Mouse (Mus musculus) mature B cell (primary cell): ENCODE results near the gene Cfc1.

Experiments
- in situ Hi-C: fragments of 300-500 bp; cut with MboI; formaldehyde crosslinking; loops from 2 replicates; pipeline ENCODE4 v1.14.3; 2019

The Cfc1 gene

GRCm38 (mm10) chr1:34553690-34554089 is 18.2 kb downstream of the Cfc1 start:
- in situ Hi-C loops, result no loop called here

- in situ Hi-C loops, result no loop called here
Measured at GRCm38 (mm10) chr1:34554275-34554674, 18.8 kb downstream of the Cfc1 start.

GRCm38 (mm10) chr1:34560843-34561242 is 25.4 kb downstream of the Cfc1 start, which contains the start of gene Prss40:
TSS of gene Prss40 (minus strand) at chr1:34560943.
- in situ Hi-C loops, result no loop called here

- in situ Hi-C loops, result no loop called here
Measured at GRCm38 (mm10) chr1:34564383-34565045, 29.1 kb downstream of the Cfc1 start.

GRCm38 (mm10) chr1:34568120-34568519 is 32.7 kb downstream of the Cfc1 start:
- in situ Hi-C loops, result no loop called here

- in situ Hi-C loops, result no loop called here
Measured at GRCm38 (mm10) chr1:34569876-34570275, 34.4 kb downstream of the Cfc1 start.

- in situ Hi-C loops, result no loop called here
Measured at GRCm38 (mm10) chr1:34571431-34571830, 36.0 kb downstream of the Cfc1 start.

- in situ Hi-C loops, result no loop called here
Measured at GRCm38 (mm10) chr1:34573221-34573620, 37.8 kb downstream of the Cfc1 start.

GRCm38 (mm10) chr1:34578851-34579781 is 43.7 kb downstream of the Cfc1 start, which contains the start of gene Amer3:
TSS of gene Amer3 (plus strand) at chr1:34579657.
- in situ Hi-C loops, result loop anchor here (25.0 kb wide), 1 partner anchor 367 kb away; no protein-coding TSS in a partner anchor

- in situ Hi-C loops, result loop anchor here (25.0 kb wide), 1 partner anchor 368 kb away; no protein-coding TSS in a partner anchor
Measured at GRCm38 (mm10) chr1:34579782-34580356, 44.4 kb downstream of the Cfc1 start.

- in situ Hi-C loops, result loop anchor here (25.0 kb wide), 1 partner anchor 370 kb away; no protein-coding TSS in a partner anchor
Measured at GRCm38 (mm10) chr1:34582218-34582617, 46.8 kb downstream of the Cfc1 start.

GRCm38 (mm10) chr1:34583821-34584263 is 48.4 kb downstream of the Cfc1 start:
- in situ Hi-C loops, result loop anchor here (25.0 kb wide), 1 partner anchor 372 kb away; no protein-coding TSS in a partner anchor

- in situ Hi-C loops, result loop anchor here (25.0 kb wide), 1 partner anchor 372 kb away; no protein-coding TSS in a partner anchor
Measured at GRCm38 (mm10) chr1:34584736-34585135, 49.3 kb downstream of the Cfc1 start.

- in situ Hi-C loops, result loop anchor here (25.0 kb wide), 1 partner anchor 375 kb away; no protein-coding TSS in a partner anchor
Measured at GRCm38 (mm10) chr1:34587298-34588096, 52.0 kb downstream of the Cfc1 start.
